Mouse (Mus musculus) cerebellum, adult 18-20 months (tissue): ENCODE data around the gene Spop.
"Not testable (repeated sequence)": the region's sequence is repeated elsewhere in the genome, so short reads cannot be mapped to it uniquely, and the experiment has no call there.

Source experiments
- DNase-seq, 2 experiments: peaks; one replicate each; pipeline ENCODE4 v3.0.0; 2021

Spop gene

GRCm38 (mm10) chr11:95391743-95392142, 22.1 kb upstream of the Spop start:
- DNase-seq = peak; percentile 73 to 81

DNA sequence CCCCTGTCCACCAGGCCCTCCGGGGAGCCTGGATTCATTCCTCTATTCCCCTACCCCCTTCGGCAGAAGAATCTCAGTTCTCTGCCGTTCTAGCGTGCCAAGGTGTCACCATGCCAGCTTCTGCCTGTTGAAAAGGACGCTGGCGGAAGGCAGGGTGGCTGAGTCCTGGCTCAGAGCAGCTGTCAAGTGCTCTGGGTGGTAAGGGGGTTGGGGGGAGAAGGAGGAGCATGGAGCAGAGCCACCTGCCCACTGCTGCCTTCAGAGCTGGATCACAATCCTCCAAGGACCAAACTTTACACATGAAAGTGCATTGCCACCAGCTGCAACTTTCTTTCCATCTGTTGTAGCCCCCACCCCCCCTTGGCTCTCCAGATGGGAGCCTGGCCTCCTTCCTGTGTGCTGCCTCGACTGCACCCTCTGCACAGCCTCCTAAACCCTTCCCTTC, 21.6 kb upstream of the Spop start:
- peak; percentile 83 to 89 for DNase-seq

DNA sequence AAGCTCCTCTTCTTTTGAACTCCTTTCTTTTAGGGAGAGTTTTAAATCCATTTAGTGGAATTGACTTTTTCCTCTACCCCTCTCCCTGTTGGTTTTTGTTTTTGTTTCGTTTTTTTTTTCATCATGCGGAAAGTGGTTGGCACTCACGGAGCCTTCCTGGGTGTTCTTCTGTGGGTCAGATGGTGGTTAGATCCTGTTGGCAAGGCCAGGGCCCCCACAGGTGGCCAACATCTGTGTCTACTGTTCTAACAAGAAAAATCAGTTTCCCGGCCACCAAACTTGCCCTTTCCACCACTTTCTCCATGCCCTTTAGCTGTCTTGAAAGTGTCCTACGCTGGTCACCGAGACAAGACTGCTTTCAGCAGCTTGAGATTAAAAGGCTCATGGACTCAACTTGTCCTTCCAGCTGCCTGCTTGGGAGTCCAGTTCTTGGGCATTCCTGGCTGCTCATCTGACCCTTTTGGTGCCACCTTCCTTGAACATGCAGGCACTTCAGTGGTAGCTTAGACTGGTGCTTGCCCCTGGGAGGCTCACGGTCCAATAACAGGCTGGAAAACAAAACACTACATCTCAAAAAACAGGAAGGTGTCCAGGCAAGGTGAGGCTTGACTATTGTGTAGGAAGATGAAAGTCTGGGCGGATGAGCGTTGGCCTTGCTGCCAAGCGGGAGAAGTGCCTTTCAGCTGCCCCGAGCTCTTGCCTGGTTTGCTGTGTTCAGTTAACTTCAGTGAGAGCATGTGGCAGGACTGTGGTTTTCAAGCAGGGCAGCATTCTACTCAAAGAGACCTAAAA, 21.0 kb upstream of the Spop start:
- DNase-seq = peak in 1 of 2 experiments; percentile 41

DNA sequence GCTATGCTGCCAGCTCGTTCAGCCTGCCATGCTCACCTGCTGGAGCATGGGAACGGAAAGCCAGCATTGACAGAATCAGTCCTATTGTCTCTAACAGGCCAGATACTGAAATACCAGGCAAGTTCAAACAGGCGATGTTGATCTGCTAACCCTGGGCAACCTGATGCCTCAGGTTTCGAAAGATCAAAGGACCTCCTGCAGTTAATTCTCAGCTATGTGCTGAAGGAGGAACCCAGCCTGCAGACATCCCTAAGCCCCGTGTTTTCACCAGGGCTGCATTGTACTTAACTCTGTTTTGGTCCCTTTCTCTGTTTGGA, 20.4 kb upstream of the Spop start:
- no peak for DNase-seq

GRCm38 (mm10) chr11:95394112-95394511, 19.8 kb upstream of the Spop start:
- peak in 1 of 2 experiments; percentile 32 for DNase-seq

DNA sequence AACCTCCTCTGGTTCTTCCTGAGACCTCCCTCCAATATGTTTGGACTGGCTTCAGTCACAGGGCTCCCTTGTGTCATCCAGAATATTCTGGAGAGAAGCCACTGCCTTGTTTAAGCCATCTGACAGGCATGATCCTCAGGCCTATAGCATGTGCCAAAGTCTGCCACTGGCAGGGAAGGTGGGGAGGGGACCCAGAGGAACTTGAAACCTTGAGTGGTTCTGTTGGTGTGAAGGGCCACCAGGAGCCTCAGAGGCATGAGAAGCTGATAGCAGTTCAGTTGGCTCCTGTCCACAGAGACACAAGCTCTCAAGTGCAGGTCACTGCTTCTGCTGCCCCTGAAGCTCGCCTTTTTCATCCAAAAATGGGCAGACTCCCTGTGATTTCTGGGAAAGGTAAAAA, 17.3 kb upstream of the Spop start:
- DNase-seq = peak; percentile 45 to 54

DNA sequence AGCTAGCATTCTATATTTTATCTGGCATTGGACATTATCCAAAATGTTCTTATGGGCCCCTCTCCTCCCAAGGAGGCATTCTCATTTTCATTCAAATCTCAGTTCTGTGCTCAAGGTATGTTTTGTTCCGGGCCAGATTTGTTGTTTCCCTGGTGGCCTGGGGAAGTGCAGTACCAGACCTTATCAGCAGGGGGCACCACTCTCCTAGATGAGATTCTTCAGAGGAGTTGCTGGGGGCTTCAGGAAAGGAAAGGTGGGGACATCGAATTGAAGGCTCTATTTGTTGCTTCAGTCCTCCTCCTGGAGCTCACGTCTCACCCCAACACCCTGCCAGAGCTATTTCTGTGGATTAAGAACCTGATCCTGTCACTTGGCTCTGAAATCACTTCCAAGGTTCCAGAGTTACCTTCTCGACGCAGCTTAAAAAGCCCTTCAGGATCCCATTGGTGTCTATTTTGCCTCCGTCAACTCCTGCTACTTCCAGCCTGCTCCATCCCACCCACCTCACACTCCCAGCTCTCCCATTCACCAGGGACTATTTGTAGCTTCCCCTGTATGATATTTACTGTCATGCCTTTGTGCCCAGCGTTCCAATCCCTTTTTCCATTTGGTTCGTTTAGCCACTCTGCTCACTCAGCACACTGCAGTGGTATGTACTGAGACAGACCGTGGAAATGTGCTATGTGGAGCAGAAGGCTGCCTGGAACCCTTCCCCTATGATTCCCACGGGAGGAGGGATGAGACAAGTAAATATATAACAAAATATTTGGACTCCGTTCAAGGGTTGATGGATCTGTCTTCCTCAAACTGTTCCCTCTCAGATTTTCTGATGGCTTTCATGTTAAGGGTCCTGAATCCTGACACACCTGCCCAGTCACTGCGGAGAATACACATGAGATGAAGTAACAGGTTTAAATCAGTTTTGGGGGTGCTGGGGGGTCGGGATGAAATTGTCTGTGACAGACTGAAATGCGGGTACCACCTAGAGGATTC, 15.7 kb upstream of the Spop start:
- peak; percentile 75 to 86 for DNase-seq

DNA sequence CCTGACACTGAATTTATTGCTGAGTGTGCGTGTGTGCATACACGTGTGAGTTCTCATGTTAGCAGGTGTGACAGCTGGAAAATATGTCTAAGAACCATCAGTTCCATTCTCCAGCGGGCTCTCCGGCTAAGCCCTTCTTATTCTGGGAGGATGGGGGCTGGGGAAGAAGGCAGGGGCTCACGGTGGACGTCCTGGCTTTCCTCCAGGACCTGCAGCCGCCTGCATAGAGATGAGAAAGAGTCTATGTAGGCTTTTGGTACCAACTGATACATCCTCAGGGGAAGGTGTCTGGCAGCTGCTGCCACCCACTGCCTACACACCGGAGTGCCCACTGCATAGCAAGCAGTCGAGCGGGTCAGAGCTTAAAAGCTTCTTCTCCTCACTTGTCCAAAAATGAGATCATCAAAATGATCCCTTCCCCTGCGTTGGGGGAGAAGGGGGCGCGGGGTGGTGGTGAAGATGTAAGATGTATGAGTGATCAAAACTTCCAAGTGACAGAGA, 14.3 kb upstream of the Spop start:
- peak in 1 of 2 experiments; percentile 25 for DNase-seq

- DNase-seq = peak in 1 of 2 experiments; percentile 30
Measured at GRCm38 (mm10) chr11:95401568-95401967, 12.3 kb upstream of the Spop start.

GRCm38 (mm10) chr11:95402196-95402595, 11.7 kb upstream of the Spop start:
- DNase-seq = peak; percentile 85 to 89

GRCm38 (mm10) chr11:95402658-95403101, 11.2 kb upstream of the Spop start:
- peak in 1 of 2 experiments; percentile 50 for DNase-seq

DNA sequence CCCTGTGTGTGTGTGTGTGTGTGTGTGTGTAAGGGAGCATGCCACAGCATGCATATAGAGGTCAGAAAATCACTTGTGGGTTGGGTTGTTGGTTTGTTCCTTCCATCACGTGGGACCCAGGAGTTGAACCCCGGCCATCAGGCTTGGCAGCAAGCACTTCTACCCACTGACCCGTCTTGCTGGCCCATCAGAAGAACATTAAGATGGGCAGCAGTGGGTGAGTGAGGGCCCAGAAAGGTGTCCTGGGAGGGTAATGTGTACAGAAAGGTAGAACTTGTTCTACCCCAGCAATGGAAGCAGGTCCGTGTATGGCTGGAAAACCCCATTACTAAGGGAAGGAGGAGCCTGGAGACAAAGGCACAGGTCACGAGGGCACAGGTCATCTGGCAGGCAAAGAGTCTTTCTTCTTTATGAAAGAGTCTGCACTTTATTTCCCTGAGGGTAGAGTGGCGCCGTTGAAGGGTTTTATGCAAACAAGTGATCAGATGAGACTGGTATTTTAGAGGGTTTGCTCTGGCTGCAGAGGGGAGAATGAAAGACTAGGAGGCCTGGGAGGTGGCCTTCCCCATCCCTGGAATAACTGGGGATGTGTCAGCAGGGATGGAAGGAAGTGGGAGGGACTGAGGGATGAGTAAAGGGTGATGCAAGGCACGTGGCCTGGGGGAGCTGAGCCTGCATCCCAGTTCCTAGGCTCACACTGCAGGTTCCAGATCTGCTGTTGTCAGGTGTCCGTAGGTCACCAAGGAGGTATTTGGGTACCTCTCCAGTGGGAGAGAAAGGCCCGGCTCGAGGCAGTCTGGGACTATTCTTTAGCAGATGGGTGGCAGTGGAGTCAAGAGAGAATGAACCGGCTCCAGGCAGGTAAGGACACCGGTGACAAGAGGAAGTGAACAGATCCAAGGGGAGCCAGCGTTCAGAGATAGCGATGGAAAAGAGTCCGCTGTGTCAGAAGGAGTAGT, 10.2 kb upstream of the Spop start:
- DNase-seq = peak; percentile 38 to 40

- DNase-seq = no peak
Measured at GRCm38 (mm10) chr11:95405771-95406170, 8.1 kb upstream of the Spop start.

GRCm38 (mm10) chr11:95406398-95406797, 7.5 kb upstream of the Spop start:
- DNase-seq = not testable (repeated sequence)

- no peak for DNase-seq
Measured at GRCm38 (mm10) chr11:95409450-95410112, 4.3 kb upstream of the Spop start.

DNA sequence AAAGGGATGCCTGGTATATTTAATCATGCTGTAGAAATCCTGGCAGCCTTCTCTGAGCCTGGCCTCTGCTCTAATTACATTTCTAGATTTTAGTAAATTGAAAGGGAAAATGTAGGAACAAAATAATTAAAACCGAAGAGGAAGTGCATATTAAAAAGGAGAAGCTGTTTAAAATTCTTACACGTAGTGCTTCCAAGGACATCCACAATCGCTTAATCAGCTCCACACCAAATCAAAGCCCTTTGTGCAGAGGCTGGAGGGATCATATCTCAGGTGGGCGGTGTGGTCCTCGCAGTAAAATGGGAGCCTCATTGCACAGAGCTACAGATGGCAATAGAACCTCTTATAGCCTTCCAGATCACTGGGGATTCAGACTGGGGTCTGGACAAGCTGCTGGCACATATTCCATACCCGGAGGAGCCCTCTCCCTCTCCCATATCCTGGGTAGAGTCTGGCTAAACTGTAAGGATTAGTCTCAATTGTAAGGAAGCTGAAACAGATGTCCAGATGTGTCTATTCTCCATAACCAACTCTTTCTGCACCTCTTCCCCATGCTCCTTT, 2.3 kb upstream of the Spop start:
- no peak for DNase-seq

DNA sequence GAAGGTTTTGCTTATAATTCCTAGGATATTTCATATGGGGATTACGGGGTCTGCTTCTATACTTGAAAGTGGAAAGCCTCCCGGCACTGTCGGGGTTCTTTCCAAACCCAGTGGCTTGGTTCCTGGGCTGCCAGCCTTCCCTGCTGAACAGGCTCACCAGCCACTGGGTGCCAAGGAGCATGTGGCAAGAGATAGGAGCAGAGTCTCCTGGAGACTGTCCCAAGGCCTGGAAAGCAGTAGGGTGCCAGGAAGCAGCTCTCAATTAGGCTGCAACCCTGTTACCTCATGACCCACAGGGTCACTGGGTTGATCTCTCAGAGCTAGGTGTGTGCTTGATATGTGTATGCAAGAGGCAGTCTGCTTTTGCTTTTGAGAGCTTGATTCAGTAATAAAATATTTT, 1.3 kb upstream of the Spop start:
- DNase-seq = peak; percentile 47 to 55

DNA sequence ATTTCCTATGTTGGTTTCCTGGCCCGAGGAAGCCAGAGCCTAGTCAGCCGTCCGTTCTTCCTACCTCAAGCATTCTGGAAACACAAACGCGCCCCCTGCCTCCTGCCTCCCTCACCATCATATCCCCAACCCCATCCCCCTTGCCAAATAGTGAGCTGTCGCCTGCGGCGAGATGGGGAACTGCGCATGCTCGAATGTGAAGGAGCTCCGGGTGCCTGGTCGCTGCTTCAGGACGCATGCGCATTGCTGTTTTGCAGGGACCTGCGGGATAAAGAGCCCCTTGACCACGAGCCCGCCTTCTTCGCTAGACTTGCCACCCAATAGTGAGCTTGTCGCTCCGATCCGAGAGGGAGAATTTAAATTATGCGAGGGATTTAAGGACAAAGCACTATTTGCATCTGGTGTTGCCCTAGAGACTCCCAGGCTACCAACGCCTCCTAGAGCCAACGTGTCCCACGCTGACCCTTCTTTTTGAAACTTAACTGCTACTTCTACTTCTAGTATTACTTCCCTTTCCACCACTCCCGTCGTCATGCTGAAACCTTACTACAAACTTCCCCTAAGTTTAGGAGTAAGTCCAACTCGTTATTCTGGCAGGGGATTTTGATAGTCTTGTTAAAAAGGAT, 769 bp downstream of the Spop start:
- peak; percentile 93 to 95 for DNase-seq

DNA sequence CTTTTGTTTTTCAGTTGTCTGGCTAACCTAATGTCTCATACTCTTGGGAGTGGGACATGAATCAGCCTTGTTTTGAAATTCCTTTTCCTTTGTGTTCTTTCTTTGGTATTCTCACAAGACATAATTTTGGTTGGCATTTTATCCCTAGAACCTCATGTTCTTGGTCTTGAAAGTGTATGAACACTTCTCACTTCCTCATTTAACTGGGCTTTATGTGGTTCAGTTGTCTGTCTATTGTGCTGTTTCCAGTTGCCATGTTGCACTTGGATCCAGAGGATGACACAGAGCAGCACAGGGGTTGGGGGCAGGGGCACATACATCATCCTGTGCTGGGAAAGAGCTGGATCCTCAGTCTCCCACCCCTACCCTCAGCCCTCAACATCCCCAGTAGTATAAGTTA, 2.1 kb downstream of the Spop start:
- no peak for DNase-seq

- DNase-seq = no peak
Measured at GRCm38 (mm10) chr11:95417341-95417740, 3.5 kb downstream of the Spop start.
